Mouse (Mus musculus) myocyte (in vitro differentiated cells): ENCODE measurements around the gene Nt5c2.

Experiments used
- CEBPB ChIP-seq: IDR thresholded peaks from 2 replicates; pipeline ENCODE4 v1.6.1; 2011; ENCODE audit warnings: mild to moderate bottlenecking, moderate library complexity; ENCODE audit not compliant: poor library complexity, insufficient read depth, severe bottlenecking
- E2F4 ChIP-seq: IDR thresholded peaks from one replicate; pipeline ENCODE4 v1.6.1; 2011; ENCODE audit warnings: mild to moderate bottlenecking, control low read depth, moderate library complexity; ENCODE audit not compliant: insufficient read depth
- MAX ChIP-seq: IDR thresholded peaks from one replicate; pipeline ENCODE4 v1.6.1; 2011; ENCODE audit warnings: low read depth, mild to moderate bottlenecking, control low read depth
- MYOD1 ChIP-seq, 3 experiments: IDR thresholded peaks; one replicate each; pipeline ENCODE4 v1.6.1; 2011; ENCODE audit warnings: control low read depth in 2 of 3, low read depth in 2 of 3, mild to moderate bottlenecking in 2 of 3, moderate library complexity in 1 of 3; ENCODE audit not compliant: insufficient read length in 2 of 3, control insufficient read depth in 1 of 3
- MYOG ChIP-seq, 3 experiments: IDR thresholded peaks; one replicate each; pipeline ENCODE4 v1.6.1; 2011; ENCODE audit warnings: control low read depth in 2 of 3, low read depth in 2 of 3, mild to moderate bottlenecking in 2 of 3; ENCODE audit not compliant: insufficient read length in 2 of 3, control insufficient read depth in 1 of 3, insufficient read depth in 1 of 3
- POLR2A ChIP-seq: IDR thresholded peaks from one replicate; pipeline ENCODE4 v1.6.1; 2011; ENCODE audit warnings: low read depth, mild to moderate bottlenecking, control low read depth, moderate library complexity; ENCODE audit not compliant: insufficient read length
- POLR2AphosphoS2 ChIP-seq: IDR thresholded peaks from one replicate; pipeline ENCODE4 v1.6.1; 2011; ENCODE audit warnings: low read depth, control low read depth; ENCODE audit not compliant: insufficient read length
- REST ChIP-seq: IDR thresholded peaks from one replicate; pipeline ENCODE4 v1.6.1; 2011; ENCODE audit warnings: mild to moderate bottlenecking, control low read depth, moderate library complexity; ENCODE audit not compliant: insufficient read depth, insufficient read length
- TCF12 ChIP-seq: IDR thresholded peaks from one replicate; pipeline ENCODE4 v1.6.1; 2011; ENCODE audit warnings: mild to moderate bottlenecking, control low read depth; ENCODE audit not compliant: poor library complexity, insufficient read depth, severe bottlenecking
- TCF3 ChIP-seq: IDR thresholded peaks from one replicate; pipeline ENCODE4 v1.6.1; 2011; ENCODE audit warnings: low read depth, control low read depth; ENCODE audit not compliant: insufficient read length
- USF1 ChIP-seq: IDR thresholded peaks from one replicate; pipeline ENCODE4 v1.6.1; 2011; ENCODE audit warnings: low read depth, mild to moderate bottlenecking, control low read depth, moderate library complexity

- TF ChIP-seq MYOD1 (IDR thresholded peaks at IDR 0.05; ENCODE audit: control insufficient read depth in 1 of 3, insufficient read length in 2 of 3, low read depth in 2 of 3) = no peak
- TF ChIP-seq POLR2A = no peak
- TF ChIP-seq REST = no peak
- TF ChIP-seq TCF12 = no peak
- TF ChIP-seq MAX = no peak
- no peak for TF ChIP-seq USF1
- TF ChIP-seq POLR2AphosphoS2 = no peak
- TF ChIP-seq MYOG (IDR thresholded peaks at IDR 0.05; ENCODE audit: control insufficient read depth in 1 of 3, insufficient read depth in 1 of 3, insufficient read length in 2 of 3, low read depth in 2 of 3) = no peak
- TF ChIP-seq E2F4 = no peak
- no peak for TF ChIP-seq TCF3
- no peak for TF ChIP-seq CEBPB
Observed at GRCm38 (mm10) chr19:46849443-46849997, 165.4 kb downstream of the Nt5c2 start.
